Mouse (Mus musculus) brain, embryonic 14.5 days (tissue): ENCODE data around the gene Ncor2. TPM values are rescaled to one million over a fixed set of nuclear protein-coding genes. Genes with fewer than 3 reads are reported as not detected.

ENCODE experiments used
- DNase-seq: peaks from one replicate; pipeline ENCODE4 v3.0.0-alpha.2; 2011; ENCODE audit warnings: low read depth
- CTCF ChIP-seq: fragments of 200-500 bp; IDR thresholded peaks from 2 replicates; pipeline ENCODE4 v1.5.1; 2012; ENCODE audit warnings: inconsistent platforms, mild to moderate bottlenecking, moderate library complexity, borderline replicate concordance; ENCODE audit not compliant: insufficient read depth, insufficient read length; ENCODE audit errors: extremely low read depth
- POLR2A ChIP-seq: fragments of 200-500 bp; IDR thresholded peaks from 2 replicates; pipeline ENCODE4 v1.6.1; 2012; ENCODE audit warnings: mild to moderate bottlenecking, inconsistent platforms, borderline replicate concordance; ENCODE audit not compliant: poor library complexity, insufficient read depth, insufficient read length, severe bottlenecking; ENCODE audit errors: extremely low read depth
- polyA plus RNA-seq: library from polyadenylated mRNA; depleted of rRNA; stranded (reverse); fragments of >200 nt; gene quantifications from 2 replicates; pipeline ENCODE4 v1.2.3, GENCODE M21; 2012

Ncor2 gene
- polyA plus RNA-seq, 1 experiment, result 71.5 TPM

- no peak for TF ChIP-seq POLR2A
- TF ChIP-seq CTCF, result no peak
- DNase-seq, result no peak
Observed at GRCm38 (mm10) chr5:125190105-125190813, 11.2 kb upstream of the Ncor2 start.

- peak; percentile 68 for DNase-seq
- TF ChIP-seq CTCF (peak; percentile 64), POLR2A (no peak)
Observed at GRCm38 (mm10) chr5:125189625-125190024, 10.6 kb upstream of the Ncor2 start.

- TF ChIP-seq CTCF (no peak), POLR2A (no peak)
- no peak for DNase-seq
Observed at GRCm38 (mm10) chr5:125188812-125189598, 10.0 kb upstream of the Ncor2 start.

GRCm38 (mm10) chr5:125184826-125185225 lies 5.8 kb upstream of the Ncor2 start:
- peak; percentile 46 for DNase-seq
- TF ChIP-seq CTCF, result no peak
- TF ChIP-seq POLR2A, result no peak

GRCm38 (mm10) chr5:125183321-125184003 lies 4.4 kb upstream of the Ncor2 start:
- no peak for TF ChIP-seq POLR2A
- TF ChIP-seq CTCF, result no peak
- peak; percentile 63 for DNase-seq

GRCm38 (mm10) chr5:125180630-125181263 lies 1.7 kb upstream of the Ncor2 start:
- TF ChIP-seq POLR2A, result no peak
- no peak for TF ChIP-seq CTCF
- DNase-seq, result no peak

GRCm38 (mm10) chr5:125179735-125180629 lies 963 bp upstream of the Ncor2 start:
- TF ChIP-seq POLR2A, result no peak
- DNase-seq, result no peak

GRCm38 (mm10) chr5:125178171-125179006 lies 630 bp downstream of the Ncor2 start:
- TF ChIP-seq CTCF (no peak), POLR2A (no peak)
- DNase-seq, result peak; percentile 66

- TF ChIP-seq POLR2A (no peak), CTCF (peak; percentile 30; the same call in 1 of the 2 replicates)
- DNase-seq, result peak; percentile 92
Observed at GRCm38 (mm10) chr5:125177481-125178134, 1.4 kb downstream of the Ncor2 start.
